Mouse (Mus musculus) spleen, adult 2 months (tissue): ENCODE results near the gene Acta1. TPM values are rescaled to one million over a fixed set of nuclear protein-coding genes. Genes with fewer than 3 reads are reported as not detected.

Experiments
- DNase-seq, 2 experiments: peaks; one replicate each; pipeline versions ENCODE4 v3.0.0 to v3.0.0-alpha.2; 2012 to 2021; ENCODE audit warnings: low spot score in 2 of 2, low read depth in 1 of 2
- H3K27ac ChIP-seq: fragments of 200-500 bp; 2 replicates; pipeline ENCODE4 v1.5.1; 2012; ENCODE audit warnings: low read length, inconsistent platforms; ENCODE audit not compliant: insufficient read depth
- H3K27me3 ChIP-seq: fragments of 200-500 bp; 2 replicates; pipeline ENCODE4 v1.6.1; 2012; ENCODE audit warnings: mild to moderate bottlenecking, moderate library complexity, low read length, inconsistent platforms; ENCODE audit not compliant: control insufficient read depth, insufficient read depth
- H3K36me3 ChIP-seq: fragments of 200-500 bp; 2 replicates; pipeline ENCODE4 v1.6.1; 2012; ENCODE audit warnings: mild to moderate bottlenecking, low read length, inconsistent platforms; ENCODE audit not compliant: control insufficient read depth, insufficient read depth
- H3K4me1 ChIP-seq: fragments of 200-500 bp; 2 replicates; pipeline ENCODE4 v1.6.1; 2011; ENCODE audit warnings: inconsistent platforms; ENCODE audit not compliant: control insufficient read depth, insufficient read depth, insufficient read length
- H3K4me3 ChIP-seq: fragments of 200-500 bp; 2 replicates; pipeline ENCODE4 v1.5.1; 2011; ENCODE audit warnings: mild to moderate bottlenecking, inconsistent platforms; ENCODE audit not compliant: insufficient read depth, insufficient read length; ENCODE audit errors: extremely low read depth
- CTCF ChIP-seq: fragments of 200-500 bp; IDR thresholded peaks from 2 replicates; pipeline ENCODE4 v1.5.1; 2011; ENCODE audit warnings: mild to moderate bottlenecking, inconsistent platforms; ENCODE audit not compliant: insufficient read depth, insufficient read length, insufficient replicate concordance; ENCODE audit errors: extremely low read depth
- POLR2A ChIP-seq: fragments of 200-500 bp; IDR thresholded peaks from 2 replicates; pipeline ENCODE4 v1.6.1; 2011; ENCODE audit warnings: low read depth, low read length, inconsistent platforms
- WGBS: fragments of 180-500 bp; shearing (Covaris S2); methylation state at CpG from one replicate; pipeline ENCODE4 v1.1.7; 2018; 5-methylcytosine and 5-hydroxymethylcytosine counted together
- polyA plus RNA-seq: library from polyadenylated mRNA; depleted of rRNA; stranded (reverse); fragments of >200 nt; gene quantifications from 2 replicates; pipeline ENCODE4 v1.2.3, GENCODE M21; 2012; rRNA removed

The Acta1 gene
- polyA plus RNA-seq, 1 experiment, result 0.98 TPM

- H3K36me3 ChIP-seq, result no peaks in the 10 kb centered on the region; the same call in 1 of the 2 replicates
- H3K27me3 ChIP-seq, result no peaks in the 10 kb centered on the region
- DNase-seq, result no peak
- TF ChIP-seq CTCF, result no peak
- no peak for TF ChIP-seq POLR2A
- no peak overlapping the region for H3K27ac ChIP-seq
- no peak overlapping the region for H3K4me3 ChIP-seq
- H3K4me1 ChIP-seq, result no peaks in the 10 kb centered on the region
- WGBS, result 90% methylated on average over 12 of the region's 12 CpGs
These were observed 48.0 kb downstream of the Acta1 start for GRCm38 (mm10) chr8:123846509-123846908.

GRCm38 (mm10) chr8:123845991-123846390 is 48.6 kb downstream of the Acta1 start:
- DNase-seq, result no peak

DNA sequence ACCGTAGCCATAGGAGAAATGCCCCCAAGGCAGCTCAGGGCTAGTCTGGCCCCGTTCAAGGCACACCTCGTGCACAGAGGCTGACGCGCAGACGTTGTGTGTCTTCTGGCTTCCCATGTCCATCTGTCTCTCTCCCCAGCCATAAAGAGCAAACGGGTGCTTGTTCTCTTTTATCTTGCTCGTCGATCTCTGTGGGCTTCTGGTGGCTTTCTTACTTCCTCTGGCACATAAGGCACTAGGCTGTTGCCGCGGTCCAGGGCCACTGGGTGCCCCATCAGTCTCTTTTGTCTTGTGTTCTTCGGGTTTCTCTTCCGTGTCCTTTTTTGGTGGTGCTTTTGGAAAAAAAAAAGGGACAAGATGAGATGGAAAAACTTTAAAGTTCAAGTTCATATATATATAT is 49.4 kb downstream of the Acta1 start:
- Histone ChIP-seq H3K4me1 (no peaks in the 10 kb centered on the region), H3K27ac (no peak overlapping the region), H3K27me3 (no peaks in the 10 kb centered on the region), H3K36me3 (no peaks in the 10 kb centered on the region; the same call in 1 of the 2 replicates), H3K4me3 (no peak overlapping the region)
- 23% methylated on average over 13 of the region's 13 CpGs for WGBS
- DNase-seq, result no peak
- no peak for TF ChIP-seq CTCF
- no peak for TF ChIP-seq POLR2A

More at GRCm38 (mm10) chr8:123845991-123846390, 48.6 kb downstream of the Acta1 start:
- no peaks in the 10 kb centered on the region; the same call in 1 of the 2 replicates for H3K36me3 ChIP-seq
- H3K4me1 ChIP-seq, result no peaks in the 10 kb centered on the region
- H3K27me3 ChIP-seq, result no peaks in the 10 kb centered on the region
- no peak overlapping the region for H3K4me3 ChIP-seq
- no peak for TF ChIP-seq CTCF
- no peak for TF ChIP-seq POLR2A
- 89% methylated on average over 10 of the region's 10 CpGs for WGBS
- H3K27ac ChIP-seq, result no peak overlapping the region

GRCm38 (mm10) chr8:123844341-123844740 is 50.2 kb downstream of the Acta1 start:
- WGBS, result 88% methylated on average over 7 of the region's 7 CpGs
- no peak for DNase-seq
- Histone ChIP-seq H3K27me3 (no peaks in the 10 kb centered on the region), H3K4me3 (no peak overlapping the region), H3K4me1 (no peaks in the 10 kb centered on the region), H3K36me3 (no peaks in the 10 kb centered on the region; the same call in 1 of the 2 replicates), H3K27ac (no peak overlapping the region)
- TF ChIP-seq POLR2A (no peak), CTCF (no peak)

DNA sequence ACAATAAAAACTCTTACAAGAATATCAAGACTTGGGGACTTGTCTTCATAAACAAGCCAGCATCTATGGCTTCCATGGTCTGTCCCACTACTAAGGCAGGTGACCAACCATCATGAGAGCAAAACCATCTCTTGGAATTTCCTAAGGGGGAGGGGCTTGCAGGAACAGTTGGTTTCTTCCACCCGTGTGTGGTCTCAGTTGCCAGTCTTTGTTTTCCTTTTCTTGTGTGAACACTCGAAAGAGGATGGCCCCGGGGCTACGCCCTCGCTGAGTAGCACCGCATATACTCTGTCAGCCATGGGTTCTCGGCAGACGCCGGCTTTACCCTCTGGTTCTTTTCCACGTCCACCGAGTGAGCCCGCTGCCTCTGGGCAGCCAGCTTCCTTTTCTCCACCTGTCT is 52.5 kb downstream of the Acta1 start:
- DNase-seq, result no peak
- 91% methylated on average over 12 of the region's 12 CpGs for WGBS
- TF ChIP-seq CTCF (no peak), POLR2A (no peak)
- no peak overlapping the region for H3K27ac ChIP-seq
- no peaks in the 10 kb centered on the region for H3K4me1 ChIP-seq
- no peak overlapping the region for H3K4me3 ChIP-seq
- H3K36me3 ChIP-seq, result no peaks in the 10 kb centered on the region; the same call in 1 of the 2 replicates
- no peaks in the 10 kb centered on the region for H3K27me3 ChIP-seq

Other genes with a start within 250 kb of the Acta1 start
- gene Rhou, start 240.8 kb downstream of the Acta1 start, polyA plus RNA-seq, result 1.2 TPM in 2 replicates
- gene Rab4a, start 88.8 kb downstream of the Acta1 start, polyA plus RNA-seq, result 4.2 and 4.8 TPM in 2 replicates
- 1.8 and 2.8 TPM in 2 replicates for gene Ccsap, start 34.5 kb downstream of the Acta1 start, polyA plus RNA-seq
- 7.9 and 8.5 TPM in 2 replicates for gene Nup133, start 54.5 kb upstream of the Acta1 start, polyA plus RNA-seq
- gene Abcb10, start 88.4 kb upstream of the Acta1 start, polyA plus RNA-seq, result 21.7 and 22.6 TPM in 2 replicates
- gene Taf5l, start 126.6 kb upstream of the Acta1 start, polyA plus RNA-seq, result 27.3 and 34.2 TPM in 2 replicates
- gene Urb2, start 126.8 kb upstream of the Acta1 start, polyA plus RNA-seq, result 4.0 TPM in 2 replicates